Mouse (Mus musculus) liver, embryonic 13.5 days (tissue): ENCODE measurements around the gene Lexm. TPM values are rescaled to one million over a fixed set of nuclear protein-coding genes. Genes with fewer than 3 reads are reported as not detected.

Source experiments
- ATAC-seq: fragments of 200-750 bp; cut with Nextera tagmentation; 2 replicates; pipeline ENCODE4 v1.8.0; 2017; ENCODE audit warnings: low read depth, mild to moderate bottlenecking, moderate number of reproducible peaks, moderate library complexity
- DNase-seq: peaks from one replicate; pipeline ENCODE4 v3.0.0; 2022
- H3K27ac ChIP-seq: fragments of 300-500 bp; sonication (generic); 2 replicates; pipeline ENCODE4 v1.5.1; 2015; ENCODE audit warnings: moderate library complexity, mild to moderate bottlenecking, inconsistent platforms
- H3K27me3 ChIP-seq: fragments of 300-500 bp; sonication (generic); 2 replicates; pipeline ENCODE4 v1.6.1; 2015; ENCODE audit warnings: mild to moderate bottlenecking, inconsistent platforms
- H3K36me3 ChIP-seq: fragments of 300-500 bp; sonication (generic); 2 replicates; pipeline ENCODE4 v1.6.1; 2015; ENCODE audit warnings: mild to moderate bottlenecking, inconsistent platforms
- H3K4me1 ChIP-seq: fragments of 300-500 bp; sonication (generic); replicated peaks from 2 replicates; pipeline ENCODE4 v1.6.1; 2015; ENCODE audit warnings: inconsistent platforms
- H3K4me2 ChIP-seq: fragments of 300-500 bp; sonication (generic); 2 replicates; pipeline ENCODE4 v1.6.1; 2015; ENCODE audit warnings: inconsistent platforms, mild to moderate bottlenecking, moderate library complexity
- H3K4me3 ChIP-seq: fragments of 300-500 bp; sonication (generic); replicated peaks from 2 replicates; pipeline ENCODE4 v1.5.1; 2015; ENCODE audit warnings: mild to moderate bottlenecking, inconsistent platforms
- H3K9ac ChIP-seq: fragments of 300-500 bp; sonication (generic); 2 replicates; pipeline ENCODE4 v1.6.1; 2015; ENCODE audit warnings: mild to moderate bottlenecking, inconsistent platforms
- H3K9me3 ChIP-seq: fragments of 300-500 bp; sonication (generic); replicated peaks from 2 replicates; pipeline ENCODE4 v1.6.1; 2016; ENCODE audit warnings: inconsistent platforms
- WGBS: fragments of 180-500 bp; shearing (Covaris S2); methylation state at CpG from one replicate; pipeline ENCODE4 v1.1.7; 2015; ENCODE audit not compliant: insufficient replicate concordance; 5-methylcytosine and 5-hydroxymethylcytosine counted together
- polyA plus RNA-seq: library from polyadenylated mRNA; unstranded; fragments of >200 nt; fragmentation: Nextera tagmentation; extraction: Ambion mirVana; gene quantifications from 2 replicates; pipeline ENCODE4 v1.2.1, GENCODE M21; 2015

The Lexm gene
- polyA plus RNA-seq, 1 experiment from 2014 or later: 0.30 TPM

DNA sequence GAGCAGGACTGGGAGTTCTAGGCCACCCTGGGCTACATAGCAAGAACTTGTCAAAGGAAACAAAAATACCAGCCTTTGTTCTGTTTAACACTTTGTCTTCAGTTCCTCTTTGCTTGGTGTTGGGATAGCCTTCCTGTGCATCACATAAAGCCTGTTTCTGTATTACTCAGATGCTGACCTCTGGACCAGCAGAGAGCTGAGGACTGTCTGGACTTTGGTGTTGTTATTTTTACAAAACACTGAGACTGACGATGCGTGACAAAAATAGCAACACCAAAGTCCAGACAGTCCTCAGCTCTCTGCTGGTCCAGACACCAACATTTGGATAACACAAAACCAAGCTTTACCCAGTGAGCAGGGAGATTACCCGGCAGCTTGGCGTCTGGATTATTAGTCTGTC is 16.3 kb downstream of the Lexm start:
- Histone ChIP-seq H3K4me3 (no peak overlapping the region), H3K27me3 (no peaks in the 10 kb centered on the region), H3K4me1 (0 out of 2 replicates have a peak, but pooled peaks cover 3% of the 10 kb centered on the region), H3K4me2 (no peak overlapping the region), H3K9me3 (0 out of 2 replicates have a peak, but pooled peaks cover 3% of the 10 kb centered on the region), H3K36me3 (no peaks in the 10 kb centered on the region), H3K27ac (no peak overlapping the region), H3K9ac (no peak overlapping the region)
- DNase-seq: no peak
- ATAC-seq: no peak
- 59% methylated on average over 4 of the region's 4 CpGs for WGBS

DNA sequence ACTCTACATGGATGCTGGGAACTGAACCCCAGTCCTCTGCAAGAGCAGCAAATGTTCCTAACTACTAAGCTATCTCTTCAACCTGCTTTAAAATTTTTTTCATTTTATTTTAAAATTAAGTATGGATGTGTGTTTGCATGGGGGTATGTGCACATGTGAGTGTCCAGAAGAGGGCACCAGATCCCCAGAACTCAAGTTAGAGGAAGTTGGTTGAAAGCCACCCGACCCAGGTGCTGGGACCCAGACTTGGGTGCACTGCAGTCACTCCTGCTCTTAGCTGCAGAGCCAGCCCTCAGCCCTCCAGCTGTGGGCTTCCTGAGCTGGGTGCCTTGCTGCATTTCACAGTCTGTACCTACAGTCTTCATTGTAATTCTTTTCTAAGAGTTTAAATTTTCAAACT is 17.6 kb downstream of the Lexm start:
- 26% methylated on average over 1 of the region's 1 CpGs for WGBS
- H3K27me3 ChIP-seq: no peaks in the 10 kb centered on the region
- H3K4me1 ChIP-seq: 0 out of 2 replicates have a peak, but pooled peaks cover 6% of the 10 kb centered on the region

DNA sequence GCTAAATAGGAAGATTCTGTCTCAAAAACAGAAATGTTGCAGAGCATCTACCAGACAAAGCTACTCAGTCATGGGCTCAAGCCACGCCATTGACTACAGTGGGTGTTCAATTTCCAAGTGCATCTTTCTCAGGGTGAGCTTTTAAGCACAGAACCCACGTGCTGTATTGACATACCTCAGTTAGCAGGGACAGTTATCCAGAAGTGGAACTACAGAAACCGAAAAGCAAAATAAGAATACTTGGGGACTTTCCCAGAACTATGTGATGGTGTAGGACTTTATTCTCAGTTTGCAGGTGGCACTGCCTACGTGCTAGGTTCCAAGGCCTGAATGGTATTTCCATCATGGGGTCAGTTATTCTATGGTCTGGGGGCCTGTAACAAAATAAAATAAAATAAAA is 19.3 kb downstream of the Lexm start:
- H3K9ac ChIP-seq: no peak overlapping the region
- DNase-seq (no peak), ATAC-seq (no peak)
- 0 out of 2 replicates have a peak, but pooled peaks cover 3% of the 10 kb centered on the region for H3K9me3 ChIP-seq
- H3K27me3 ChIP-seq: no peaks in the 10 kb centered on the region
- H3K4me3 ChIP-seq: no peak overlapping the region
- 69% methylated on average over 4 of the region's 4 CpGs for WGBS
- H3K4me2 ChIP-seq: no peak overlapping the region
- H3K36me3 ChIP-seq: no peaks in the 10 kb centered on the region
- H3K4me1 ChIP-seq: 0 out of 2 replicates have a peak, but pooled peaks cover 6% of the 10 kb centered on the region
- H3K27ac ChIP-seq: no peak overlapping the region

More for the DNA sequence above, 17.6 kb downstream of the Lexm start:
- H3K4me3 ChIP-seq: no peak overlapping the region
- H3K36me3 ChIP-seq: no peaks in the 10 kb centered on the region
- H3K4me2 ChIP-seq: no peak overlapping the region
- ATAC-seq (no peak), DNase-seq (no peak)
- H3K9ac ChIP-seq: no peak overlapping the region
- no peak overlapping the region for H3K27ac ChIP-seq
- 0 out of 2 replicates have a peak, but pooled peaks cover 3% of the 10 kb centered on the region for H3K9me3 ChIP-seq

DNA sequence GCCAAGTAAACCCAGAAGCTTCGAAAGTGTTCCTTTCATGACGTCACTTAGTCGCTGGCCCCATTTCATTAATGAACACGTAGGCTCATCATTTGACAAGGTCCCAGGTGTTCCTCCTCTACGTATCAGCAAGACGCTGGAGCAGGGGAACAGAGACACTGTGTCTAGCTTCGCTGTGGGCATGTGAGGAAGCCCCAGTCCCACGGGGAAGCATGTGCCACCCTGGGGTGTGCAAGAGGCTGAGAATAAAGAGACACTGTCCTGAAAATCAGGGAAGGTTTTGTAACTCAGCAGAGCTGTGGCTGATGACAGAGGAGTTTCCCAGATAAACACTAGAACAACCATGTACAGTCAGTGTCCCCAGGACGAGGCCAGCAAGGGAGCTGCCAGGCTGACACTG is 20.0 kb downstream of the Lexm start:
- Histone ChIP-seq H3K9ac (no peak overlapping the region), H3K27ac (no peak overlapping the region), H3K4me1 (0 out of 2 replicates have a peak, but pooled peaks cover 6% of the 10 kb centered on the region), H3K4me2 (no peak overlapping the region), H3K36me3 (no peaks in the 10 kb centered on the region), H3K9me3 (no peaks in the 10 kb centered on the region), H3K27me3 (no peaks in the 10 kb centered on the region), H3K4me3 (no peak overlapping the region)
- WGBS: 67% methylated on average over 9 of the region's 9 CpGs
- ATAC-seq: no peak
- no peak for DNase-seq

DNA sequence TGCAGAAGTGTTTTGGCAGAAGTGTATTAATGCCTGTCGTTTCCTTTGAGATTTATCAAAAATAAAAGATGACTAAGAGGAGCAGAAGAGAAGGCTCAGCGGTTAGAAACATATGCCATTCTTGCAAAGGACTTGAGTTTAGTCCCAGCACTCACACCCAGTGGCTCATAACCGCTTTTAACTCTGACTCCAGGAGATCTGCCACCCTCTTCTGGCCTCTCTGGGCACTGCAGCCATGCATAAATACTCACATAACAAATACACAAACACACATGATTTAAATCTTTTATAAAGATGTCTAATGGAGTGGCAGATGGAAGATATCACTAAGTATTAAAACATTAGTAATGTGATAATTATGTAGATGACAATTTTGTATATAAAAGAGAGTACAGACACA is 20.8 kb downstream of the Lexm start:
- Histone ChIP-seq H3K27ac (no peak overlapping the region), H3K4me3 (no peak overlapping the region), H3K9ac (no peak overlapping the region), H3K4me2 (no peak overlapping the region), H3K36me3 (no peaks in the 10 kb centered on the region), H3K27me3 (no peaks in the 10 kb centered on the region), H3K4me1 (0 out of 2 replicates have a peak, but pooled peaks cover 6% of the 10 kb centered on the region), H3K9me3 (no peaks in the 10 kb centered on the region)
- no peak for ATAC-seq
- DNase-seq: no peak
- WGBS: 48% methylated on average over 3 of the region's 3 CpGs

DNA sequence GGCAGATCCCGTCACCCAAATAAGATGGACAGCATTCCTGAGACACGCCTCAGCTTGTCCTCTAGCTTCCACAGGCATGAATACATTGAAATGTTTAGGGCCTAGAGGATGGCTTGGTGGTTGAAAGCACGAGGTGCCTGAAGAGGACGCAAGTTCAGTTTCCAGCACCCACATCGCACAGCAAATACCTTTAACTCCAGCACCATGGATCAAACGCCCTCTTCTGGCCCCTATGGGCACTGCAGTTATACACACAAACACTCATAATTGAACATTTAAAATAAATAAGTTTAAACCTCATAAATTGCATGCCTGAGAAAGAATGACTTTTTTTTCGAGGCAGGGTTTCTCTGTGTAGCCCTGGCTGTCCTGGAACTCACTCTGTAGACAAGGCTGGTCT is 23.4 kb downstream of the Lexm start:
- WGBS: 52% methylated on average over 7 of the region's 7 CpGs
- DNase-seq (no peak), ATAC-seq (no peak)
- H3K36me3 ChIP-seq: peaks cover 18% of the 10 kb centered on the region
- H3K4me3 ChIP-seq: no peak overlapping the region
- H3K9me3 ChIP-seq: no peaks in the 10 kb centered on the region
- no peak overlapping the region for H3K4me2 ChIP-seq
- H3K4me1 ChIP-seq: 0 out of 2 replicates have a peak, but pooled peaks cover 4% of the 10 kb centered on the region
- H3K27ac ChIP-seq: no peak overlapping the region
- no peaks in the 10 kb centered on the region for H3K27me3 ChIP-seq
- no peak overlapping the region for H3K9ac ChIP-seq

DNA sequence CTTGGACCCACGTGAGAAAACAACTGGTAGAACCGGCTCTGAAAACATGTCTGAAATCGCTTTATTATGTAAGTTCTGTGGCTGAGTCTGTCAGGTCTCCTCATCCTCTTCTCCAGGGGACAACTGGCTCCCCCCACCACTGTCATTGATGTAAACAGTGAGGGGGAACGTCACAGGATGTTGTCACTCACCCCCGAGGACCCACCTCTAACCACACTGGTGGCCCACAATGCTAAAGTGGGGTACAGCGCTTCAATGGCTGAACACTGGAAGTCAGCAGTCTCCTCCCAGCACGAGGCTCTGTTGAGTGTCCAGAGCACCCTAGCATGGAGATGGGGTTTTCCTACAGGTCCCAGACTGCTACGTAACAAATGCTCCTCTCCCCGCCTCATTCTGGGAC is 26.2 kb downstream of the Lexm start:
- ATAC-seq: no peak
- H3K4me2 ChIP-seq: no peak overlapping the region

DNA sequence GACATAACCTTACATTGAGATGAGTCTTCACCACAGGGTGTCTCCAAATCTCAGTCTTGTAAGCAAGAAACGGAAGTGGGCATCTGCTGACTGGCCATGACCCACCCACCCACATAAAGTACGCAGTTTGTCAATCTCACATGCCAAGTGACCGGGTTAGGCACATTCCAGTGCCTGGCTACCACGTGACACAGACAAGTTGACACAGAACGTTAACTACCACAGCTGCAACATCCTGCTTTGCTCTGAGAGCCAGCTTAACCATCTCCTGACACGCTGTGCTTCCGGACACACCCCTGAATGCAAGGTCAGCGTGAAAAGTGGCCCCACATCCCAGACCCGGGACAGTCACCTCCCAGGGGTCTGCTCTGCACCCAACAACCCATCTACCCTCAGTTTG is 26.9 kb downstream of the Lexm start:
- H3K36me3 ChIP-seq: peaks cover 52% of the 10 kb centered on the region
- H3K27ac ChIP-seq: no peak overlapping the region
- 68% methylated on average over 9 of the region's 9 CpGs for WGBS
- H3K9ac ChIP-seq: no peak overlapping the region
- no peak for DNase-seq
- no peaks in the 10 kb centered on the region for H3K27me3 ChIP-seq
- no peak for ATAC-seq
- H3K4me2 ChIP-seq: no peak overlapping the region
- no peaks in the 10 kb centered on the region for H3K9me3 ChIP-seq
- no peaks in the 10 kb centered on the region for H3K4me1 ChIP-seq
- no peak overlapping the region for H3K4me3 ChIP-seq

More for the DNA sequence above, 26.2 kb downstream of the Lexm start:
- no peak overlapping the region for H3K9ac ChIP-seq
- WGBS: 73% methylated on average over 9 of the region's 9 CpGs
- 0 out of 2 replicates have a peak, but pooled peaks cover 4% of the 10 kb centered on the region for H3K4me1 ChIP-seq
- no peak overlapping the region for H3K4me3 ChIP-seq
- DNase-seq: no peak
- no peaks in the 10 kb centered on the region for H3K27me3 ChIP-seq
- no peak overlapping the region for H3K27ac ChIP-seq
- H3K36me3 ChIP-seq: peaks cover 44% of the 10 kb centered on the region
- no peaks in the 10 kb centered on the region for H3K9me3 ChIP-seq

DNA sequence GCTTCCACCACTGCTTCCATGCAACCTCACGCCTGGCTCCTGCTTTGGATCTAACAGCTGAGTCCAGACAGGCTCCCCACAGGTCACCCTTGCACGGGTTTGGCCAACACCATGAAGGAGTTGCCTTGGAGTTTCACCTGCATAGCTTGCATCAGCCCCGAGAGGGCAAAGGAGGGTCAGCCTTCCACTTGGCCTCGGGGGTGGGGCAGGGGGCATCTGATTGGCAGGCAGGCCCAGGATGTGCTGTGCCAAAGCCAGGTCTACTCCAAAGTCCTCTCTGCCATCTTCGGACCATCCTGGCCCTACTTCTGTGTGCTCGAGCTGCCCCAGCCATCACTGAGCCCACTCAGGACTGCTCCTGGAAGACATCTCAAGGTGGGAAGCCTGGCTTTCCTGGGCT is 30.0 kb downstream of the Lexm start:
- Histone ChIP-seq H3K9me3 (no peaks in the 10 kb centered on the region), H3K4me3 (no peak overlapping the region), H3K4me1 (peaks cover 28% of the 10 kb centered on the region), H3K4me2 (no peak overlapping the region), H3K9ac (no peak overlapping the region), H3K27ac (peak overlapping the region; percentile 21; the same call in 1 of the 2 replicates), H3K36me3 (peaks cover 79% of the 10 kb centered on the region), H3K27me3 (no peaks in the 10 kb centered on the region)
- ATAC-seq (no peak), DNase-seq (no peak)
- 74% methylated on average over 6 of the region's 6 CpGs for WGBS

DNA sequence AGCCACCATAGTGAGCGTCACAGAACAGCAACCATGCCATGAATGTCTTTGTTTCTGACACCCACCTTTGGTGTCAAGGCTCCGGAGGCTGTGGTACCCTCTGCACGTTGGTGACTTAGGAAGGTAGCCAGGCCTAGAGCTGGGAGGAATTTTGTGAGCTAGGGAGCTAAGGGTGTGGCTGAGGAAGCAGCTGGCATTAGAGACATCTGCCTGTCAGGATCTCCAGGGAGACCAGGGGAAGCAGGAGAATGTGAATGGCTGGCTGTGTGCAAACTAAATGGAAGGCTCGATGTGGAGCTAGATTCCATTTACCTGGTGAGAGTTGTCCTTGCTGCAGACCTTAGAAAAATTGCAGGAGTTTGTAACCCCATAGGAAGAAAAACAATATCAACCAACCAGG is 32.4 kb downstream of the Lexm start:
- Histone ChIP-seq H3K9me3 (no peaks in the 10 kb centered on the region), H3K36me3 (peaks cover 92% of the 10 kb centered on the region), H3K4me3 (no peak overlapping the region), H3K27ac (peak overlapping the region; percentile 98), H3K4me1 (peaks cover 52% of the 10 kb centered on the region), H3K4me2 (no peak overlapping the region), H3K27me3 (no peaks in the 10 kb centered on the region), H3K9ac (no peak overlapping the region)
- no peak for DNase-seq
- 85% methylated on average over 4 of the region's 4 CpGs for WGBS
- ATAC-seq: no peak

DNA sequence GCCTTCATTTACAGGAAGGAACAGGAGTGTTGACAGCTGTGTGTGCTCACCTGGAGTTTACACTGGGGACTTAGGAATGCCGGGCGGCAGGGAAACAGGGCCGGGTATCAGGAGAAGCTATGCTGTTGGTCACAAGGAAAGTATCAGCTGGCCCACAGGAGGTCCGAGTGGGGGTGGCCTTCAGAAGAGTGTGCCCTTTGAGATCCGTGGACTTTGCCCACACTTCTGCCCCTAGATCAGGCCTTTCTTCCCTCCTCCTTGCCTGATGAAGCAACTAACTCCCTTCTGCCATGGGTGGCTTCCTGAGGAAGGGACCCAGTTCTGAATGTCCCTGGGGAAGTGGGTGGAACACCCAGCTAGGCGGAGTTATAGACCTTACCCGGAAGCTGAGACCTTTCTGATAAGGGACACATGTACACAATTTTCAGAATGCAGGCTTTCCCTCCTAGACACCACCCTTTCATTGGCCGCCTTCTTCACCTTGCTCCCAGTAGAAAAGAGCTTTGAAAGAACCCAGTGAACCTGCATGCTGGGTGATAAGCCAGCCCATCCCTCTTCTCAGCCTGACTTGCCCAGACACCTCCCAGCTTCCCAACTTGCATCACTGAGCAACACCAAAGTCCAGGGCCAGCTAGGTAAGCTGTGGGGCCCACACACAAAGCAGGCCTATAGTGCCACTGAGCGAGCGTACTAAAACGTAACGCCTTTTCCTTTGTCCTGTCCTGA is 34.5 kb downstream of the Lexm start:
- Histone ChIP-seq H3K27me3 (no peaks in the 10 kb centered on the region), H3K9ac (peak overlapping the region; percentile 63), H3K4me3 (peak overlapping the region; percentile 34), H3K36me3 (peaks cover 92% of the 10 kb centered on the region), H3K4me2 (peak overlapping the region; percentile 61), H3K27ac (peak overlapping the region; percentile 98), H3K9me3 (no peaks in the 10 kb centered on the region), H3K4me1 (peaks cover 60% of the 10 kb centered on the region)
- peak; percentile 78 for DNase-seq
- peak; percentile 93 for ATAC-seq
- 40% methylated on average over 12 of the region's 12 CpGs for WGBS

DNA sequence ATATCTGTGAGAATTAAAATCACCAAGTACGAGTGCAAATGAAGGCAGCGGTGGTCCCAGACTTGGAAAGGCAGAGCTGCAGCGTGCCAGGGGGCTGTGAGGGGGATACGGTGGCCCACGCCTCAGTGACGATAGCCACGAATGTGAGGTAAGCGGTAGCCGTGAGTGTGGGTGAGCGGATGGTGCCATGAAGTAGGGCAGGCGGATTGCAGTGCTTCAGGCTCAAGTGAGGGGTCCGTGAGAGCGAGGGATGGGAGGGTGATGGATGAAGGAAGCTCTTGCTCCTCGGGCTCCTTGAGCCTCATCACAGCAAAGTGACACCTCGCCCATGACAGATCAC is 35.2 kb downstream of the Lexm start:
- WGBS: 76% methylated on average over 15 of the region's 15 CpGs
- H3K27ac ChIP-seq: peak overlapping the region; percentile 98
- H3K9me3 ChIP-seq: no peaks in the 10 kb centered on the region
- H3K4me2 ChIP-seq: peak overlapping the region; percentile 61
- peak overlapping the region; percentile 34 for H3K4me3 ChIP-seq
- peaks cover 93% of the 10 kb centered on the region for H3K36me3 ChIP-seq
- DNase-seq (no peak), ATAC-seq (no peak)
- H3K27me3 ChIP-seq: no peaks in the 10 kb centered on the region
- H3K4me1 ChIP-seq: peaks cover 60% of the 10 kb centered on the region
- peak overlapping the region; percentile 63 for H3K9ac ChIP-seq
